Mouse (Mus musculus) left cerebral cortex, postnatal 36 days (tissue): ENCODE measurements around the gene Wscd2. TPM values are rescaled to one million over a fixed set of nuclear protein-coding genes. Genes with fewer than 3 reads are reported as not detected.
A peak's percentile ranks its signal among the peaks of the same experiment; 100 is the strongest.

Source experiments
- DNase-seq, 2 experiments: peaks; one replicate each; pipeline ENCODE4 v3.0.0; 2021 to 2022; ENCODE audit warnings: low spot score in 2 of 2, mixed read lengths in 1 of 2
- intact Hi-C: fragments of 180-260 bp; cut with DNase I; formaldehyde crosslinking; loops from one replicate; pipeline ENCODE4 v1.15.1; 2025
- total RNA-seq, 2 experiments: library from RNA; stranded (reverse); gene quantifications; 2 replicates each; pipeline ENCODE4 v1.2.3; 2021

Gene Wscd2
- total RNA-seq, result 10 to 100 TPM; 51.5 to 66.8 TPM

DNA sequence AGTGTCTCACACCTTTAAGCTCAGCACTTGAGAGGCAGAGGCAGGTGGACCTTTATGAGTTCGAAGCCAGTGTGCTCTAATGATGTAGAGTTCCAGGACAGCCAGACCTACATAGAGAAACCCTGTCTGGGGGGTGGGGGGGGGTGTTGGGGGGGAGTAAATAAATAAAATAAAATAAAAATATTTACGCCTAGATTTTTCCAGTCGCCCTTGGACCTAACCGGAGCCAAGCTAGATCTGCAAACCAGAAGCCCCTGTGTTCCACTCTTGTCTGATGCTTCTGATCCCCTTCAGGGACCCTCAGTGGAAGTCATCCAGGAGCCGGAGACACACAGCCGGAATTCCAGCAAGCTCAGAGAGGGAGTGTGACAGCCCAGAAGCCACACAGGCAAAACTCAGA lies at the start of gene Wscd2:
TSS of gene Wscd2 (plus strand) at position 301 of the 400 bp plus-strand sequence.
- no peak for DNase-seq
- intact Hi-C loops, result loop anchor here (5.0 to 10.0 kb wide), 5 partner anchors 55 to 232 kb away; partner anchors contain the start of gene 1700069L16Rik

DNA sequence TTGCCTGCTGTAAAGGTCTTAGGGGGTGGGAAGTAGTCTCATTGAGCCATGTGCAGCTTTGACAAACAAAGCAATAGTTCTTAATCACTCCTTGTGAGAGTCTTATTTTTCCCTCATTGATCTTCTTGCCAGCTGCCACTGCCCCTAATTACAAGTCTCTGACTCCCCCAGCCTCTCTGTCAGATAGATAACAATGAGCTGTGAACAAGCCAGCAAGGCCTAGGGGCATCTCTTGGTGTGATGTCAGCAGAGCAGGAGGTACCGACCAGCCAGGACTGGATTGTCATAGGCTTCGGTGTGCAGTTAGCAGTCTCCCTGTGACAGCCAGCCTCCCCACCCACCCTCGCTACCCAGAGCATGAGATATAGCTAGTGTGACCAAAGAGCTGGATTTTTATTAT lies 48.0 kb upstream of the Wscd2 start:
- intact Hi-C loops, result no loop called here
- DNase-seq, result no peak

DNA sequence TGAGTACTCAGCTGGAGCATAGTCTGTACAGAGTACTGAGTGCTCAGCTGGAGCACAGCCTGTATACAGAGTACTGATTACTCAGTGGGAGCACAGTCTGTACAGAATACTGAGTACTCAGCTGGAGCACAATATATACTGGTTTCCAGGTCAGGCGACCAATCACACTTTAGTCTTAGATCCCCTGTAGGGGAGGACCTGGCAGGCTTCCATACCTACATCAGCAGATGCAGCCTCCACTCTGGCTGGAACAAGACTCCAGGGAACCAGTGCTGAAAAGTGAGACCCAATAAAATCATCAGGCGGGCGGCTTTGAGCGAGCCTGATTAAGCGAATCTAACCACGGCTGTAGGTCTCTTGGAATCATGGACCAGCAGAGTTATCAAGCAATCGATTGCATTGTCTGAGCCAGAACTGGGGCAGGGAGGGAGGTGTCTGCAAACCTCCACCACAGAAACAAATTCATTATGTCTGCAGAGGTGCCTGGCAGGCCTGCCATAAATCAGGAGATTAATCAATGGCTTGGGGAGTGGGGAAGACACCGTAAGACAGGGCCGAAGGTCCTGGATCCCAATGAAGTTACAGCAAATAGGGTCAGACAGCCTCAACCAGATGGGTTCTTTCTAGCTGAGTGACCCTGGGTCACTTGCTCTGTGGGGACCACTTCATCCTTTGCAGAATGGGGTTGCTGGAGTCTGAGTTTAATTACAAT lies 42.0 kb upstream of the Wscd2 start:
- intact Hi-C loops, result no loop called here
- no peak for DNase-seq

DNA sequence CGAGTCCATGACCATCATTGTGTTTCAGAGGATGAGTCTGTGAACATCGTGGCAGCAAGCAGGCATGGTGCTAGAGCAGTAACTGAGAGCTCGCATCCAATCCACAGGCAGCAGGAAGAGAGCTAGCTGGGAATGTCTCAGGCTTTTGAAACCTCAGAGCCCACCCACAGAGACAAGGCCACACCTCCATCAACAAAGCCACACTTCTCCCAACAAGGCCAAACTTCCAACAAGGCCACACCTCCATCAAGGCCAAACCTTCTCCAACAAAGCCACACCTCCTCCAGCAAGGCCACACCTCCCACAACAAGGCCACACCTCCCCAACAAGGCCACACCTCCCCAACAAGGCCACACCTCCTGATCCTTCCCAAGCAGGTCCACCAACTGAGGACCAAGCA lies 40.8 kb upstream of the Wscd2 start:
- no peak for DNase-seq
- intact Hi-C loops, result no loop called here

DNA sequence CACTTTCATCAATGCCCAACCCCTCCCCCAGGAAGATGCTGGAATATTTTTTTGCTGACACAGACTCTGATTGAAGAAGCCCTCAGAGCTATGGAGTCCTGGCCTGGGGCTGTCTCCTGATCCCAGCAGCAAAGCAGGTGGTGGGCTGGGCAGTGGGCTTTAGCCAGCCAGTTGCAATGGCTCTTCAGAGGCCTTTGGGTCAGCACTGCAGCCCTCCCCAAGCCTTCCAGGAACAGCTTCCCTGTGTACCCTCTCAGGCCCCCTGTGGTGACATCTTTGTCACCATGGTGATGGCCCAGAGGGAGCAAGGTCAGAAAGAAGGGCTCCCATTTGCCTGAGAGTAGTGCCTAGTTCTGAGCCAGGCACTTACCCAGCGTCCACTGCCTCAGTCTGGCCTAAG lies 37.4 kb upstream of the Wscd2 start:
- no peak for DNase-seq
- intact Hi-C loops, result no loop called here

DNA sequence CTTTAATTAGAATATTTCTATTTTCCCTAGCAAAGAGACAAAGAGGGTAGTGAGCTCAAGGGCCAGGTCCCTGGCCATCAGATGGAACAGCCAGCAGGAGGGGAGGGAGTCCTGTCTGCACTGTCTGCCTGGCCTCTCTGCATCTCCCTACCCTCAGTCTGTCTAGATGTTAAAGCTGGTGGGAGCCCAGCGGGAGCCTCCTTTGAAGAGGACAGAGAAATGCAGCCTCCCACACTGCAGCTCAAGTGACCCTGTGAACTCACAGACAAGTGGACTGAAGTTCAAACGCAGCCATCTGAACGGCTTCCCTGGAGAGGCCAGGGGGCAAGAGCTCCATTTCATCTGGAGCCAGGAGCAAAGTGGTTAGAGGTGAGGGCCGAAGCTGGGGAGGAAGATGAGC lies 36.8 kb upstream of the Wscd2 start:
- intact Hi-C loops, result no loop called here
- no peak for DNase-seq

DNA sequence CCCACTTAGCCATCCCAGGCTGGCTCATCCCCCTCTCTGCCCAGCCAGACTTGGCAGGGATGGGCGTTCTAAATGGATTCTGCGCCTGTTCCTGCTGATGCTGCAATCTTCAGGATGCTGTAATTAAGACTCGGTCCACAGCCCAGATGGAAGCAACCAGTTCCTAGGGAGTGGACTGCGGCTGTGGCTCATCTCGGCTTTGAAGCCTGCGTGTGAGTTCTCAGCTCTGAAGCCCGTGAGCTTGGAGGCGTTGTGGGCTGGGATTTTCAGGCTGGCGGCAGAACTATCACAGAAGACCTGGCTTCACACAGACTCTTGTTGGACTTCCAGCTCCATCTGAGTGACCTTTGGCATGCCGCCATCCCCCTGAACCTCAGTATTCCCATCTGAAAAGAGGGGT lies 34.1 kb upstream of the Wscd2 start:
- intact Hi-C loops, result no loop called here
- peak; percentile 13 to 21 for DNase-seq

DNA sequence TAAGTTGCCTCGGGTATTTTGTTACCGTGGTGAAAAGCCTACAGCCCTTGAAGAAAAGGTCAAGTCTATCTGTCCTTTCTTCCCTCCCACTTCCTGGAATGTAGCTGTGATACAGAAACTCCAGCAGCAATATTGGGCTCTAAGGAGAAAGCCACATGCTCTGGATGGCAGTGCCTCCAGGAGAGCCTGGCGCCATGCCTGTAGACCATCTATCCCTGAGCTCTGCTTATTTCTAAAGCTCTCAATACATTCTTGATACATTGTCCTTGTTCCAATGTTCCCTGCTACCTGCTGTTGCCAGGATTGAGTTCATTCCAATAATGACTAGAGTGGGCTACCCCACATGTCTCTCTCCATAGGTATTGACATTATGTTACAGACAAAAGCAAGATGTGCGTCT lies 33.4 kb upstream of the Wscd2 start:
- intact Hi-C loops, result no loop called here
- no peak for DNase-seq

DNA sequence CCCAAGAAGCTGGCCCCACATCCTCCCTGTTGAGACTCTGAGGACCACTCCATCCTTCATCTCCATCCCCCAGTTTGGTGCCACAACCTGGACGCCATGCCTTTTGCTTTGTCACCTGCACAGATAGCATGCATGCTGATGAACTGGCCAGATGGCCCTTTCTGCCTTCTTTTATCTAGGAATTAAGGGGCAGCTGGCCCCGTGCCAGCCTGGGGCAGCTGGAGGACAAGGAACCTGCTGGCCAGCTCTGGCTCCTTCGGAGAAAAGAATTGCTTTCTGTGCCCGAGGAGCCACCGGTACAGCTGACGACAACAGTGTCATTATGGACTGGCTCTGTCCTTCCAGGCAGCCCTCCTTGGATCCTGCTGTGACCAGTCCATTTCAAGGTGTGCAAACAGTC lies 32.9 kb upstream of the Wscd2 start:
- no peak for DNase-seq
- intact Hi-C loops, result no loop called here

DNA sequence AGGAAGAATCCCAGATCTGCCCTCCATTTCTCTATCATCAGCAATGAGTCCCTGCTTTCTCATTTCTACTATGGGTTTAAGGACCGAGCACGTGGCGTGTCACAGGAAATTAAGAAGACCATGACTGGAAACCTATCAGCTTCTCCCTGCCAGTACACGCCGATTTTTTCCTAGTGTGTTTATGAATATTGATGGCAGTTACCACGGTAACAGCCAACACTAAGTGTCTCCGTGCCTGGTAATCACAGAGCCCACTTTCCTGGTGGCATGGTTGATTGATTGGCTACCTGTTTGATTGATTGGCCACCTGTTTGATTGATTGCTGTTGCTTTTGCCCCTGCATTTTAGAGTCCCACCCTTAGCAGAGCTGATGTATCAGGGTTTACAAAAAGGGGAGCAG lies 30.2 kb upstream of the Wscd2 start:
- intact Hi-C loops, result loop anchor here (5.0 kb wide), 1 partner anchor 48 kb away; no protein-coding TSS in a partner anchor
- no peak for DNase-seq

DNA sequence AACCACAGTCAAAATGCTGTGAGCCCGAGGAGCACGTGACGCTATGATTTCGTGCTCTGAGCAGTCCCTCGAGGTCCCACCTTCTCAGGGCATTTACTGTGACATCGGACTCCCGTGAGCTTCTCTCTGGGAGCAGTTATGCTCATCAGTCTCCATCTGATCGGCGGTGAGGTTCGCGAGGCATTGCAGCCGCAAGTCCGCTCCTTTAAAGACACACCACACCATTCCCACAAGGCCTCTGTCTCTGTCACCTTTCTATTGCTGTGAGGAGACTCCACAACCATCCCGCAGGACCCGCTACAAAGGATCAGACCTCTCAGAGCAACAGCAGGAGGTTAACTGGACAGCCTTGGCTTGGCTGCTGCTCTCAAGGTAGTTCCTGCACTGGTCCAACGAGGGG lies 28.6 kb upstream of the Wscd2 start:
- DNase-seq, result peak; percentile 10 to 25
- intact Hi-C loops, result loop anchor here (5.0 kb wide), 1 partner anchor 49 kb away; no protein-coding TSS in a partner anchor

DNA sequence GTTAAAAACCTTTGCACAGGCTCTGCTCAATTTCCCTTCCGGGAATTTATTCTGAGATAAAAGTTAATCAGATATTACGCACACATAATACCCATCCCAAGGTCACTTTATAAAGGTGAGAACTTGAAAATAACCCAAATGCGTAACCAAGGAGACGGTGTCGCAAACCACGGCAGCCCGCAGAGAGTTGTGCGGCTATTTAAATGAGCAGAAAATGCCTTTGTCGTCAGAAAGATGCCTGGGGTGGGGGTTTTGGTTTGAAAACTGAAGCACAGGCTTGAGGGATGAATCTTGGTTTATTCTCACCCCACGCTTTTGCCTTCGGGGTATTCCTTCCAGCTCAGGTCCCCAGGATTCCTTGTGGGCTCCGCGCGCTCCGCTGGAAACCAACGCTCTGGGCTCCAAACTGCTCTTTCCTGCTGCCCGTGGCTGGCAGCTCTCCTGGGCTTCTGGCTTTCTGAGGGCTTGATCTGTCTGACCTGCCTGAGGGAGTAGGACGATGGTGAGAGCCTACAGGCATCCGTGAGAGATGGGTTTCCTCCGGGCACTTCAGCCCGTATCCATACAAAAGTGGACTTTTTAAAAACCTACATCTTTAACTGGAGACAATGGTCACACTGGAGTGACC lies 28.0 kb upstream of the Wscd2 start:
- intact Hi-C loops, result loop anchor here (5.0 kb wide), 1 partner anchor 50 kb away; no protein-coding TSS in a partner anchor
- DNase-seq, result peak in 1 of 2 experiments; percentile 13

DNA sequence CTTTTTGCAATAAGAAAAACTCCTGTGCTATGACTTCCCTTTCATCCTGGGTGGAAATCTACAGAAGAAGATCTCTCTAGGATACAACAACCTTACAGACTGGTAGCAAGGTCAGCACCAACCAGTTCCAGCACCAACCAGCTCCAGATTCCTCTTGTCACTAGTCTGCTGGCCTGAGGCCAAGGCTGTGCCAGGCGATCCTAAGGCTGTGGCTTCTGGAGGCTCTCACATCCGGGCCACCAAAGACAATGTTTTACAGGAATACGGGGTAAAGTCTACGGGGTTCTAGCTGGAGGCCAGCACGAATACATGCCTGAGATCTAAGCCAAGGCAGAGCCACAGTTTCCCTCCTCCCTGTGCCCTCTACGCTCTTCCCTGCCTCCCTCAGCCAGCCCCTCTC lies 25.4 kb upstream of the Wscd2 start:
- intact Hi-C loops, result loop anchor here (5.0 kb wide), 1 partner anchor 52 kb away; no protein-coding TSS in a partner anchor

DNA sequence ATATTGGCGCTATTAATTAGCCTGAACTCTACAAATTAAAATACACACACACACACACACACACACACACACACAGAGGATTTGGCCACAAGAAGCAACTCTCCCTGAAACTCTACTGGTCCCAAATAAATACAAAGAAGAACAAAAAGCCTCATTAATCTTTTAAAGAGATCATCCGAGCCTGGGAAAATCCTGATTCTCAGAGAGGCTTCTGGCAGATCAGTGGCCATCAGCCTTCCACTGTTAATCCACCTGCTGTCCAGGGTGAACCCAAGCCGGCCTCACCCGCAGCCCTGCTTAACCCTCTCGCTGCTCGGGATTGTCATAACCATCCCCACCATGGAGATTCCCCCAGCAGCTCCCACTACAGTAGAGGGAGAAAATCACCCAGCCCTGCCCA lies 23.6 kb upstream of the Wscd2 start:
- no peak for DNase-seq
- intact Hi-C loops, result no loop called here

More for the DNA sequence above, 25.4 kb upstream of the Wscd2 start:
- DNase-seq, result no peak

DNA sequence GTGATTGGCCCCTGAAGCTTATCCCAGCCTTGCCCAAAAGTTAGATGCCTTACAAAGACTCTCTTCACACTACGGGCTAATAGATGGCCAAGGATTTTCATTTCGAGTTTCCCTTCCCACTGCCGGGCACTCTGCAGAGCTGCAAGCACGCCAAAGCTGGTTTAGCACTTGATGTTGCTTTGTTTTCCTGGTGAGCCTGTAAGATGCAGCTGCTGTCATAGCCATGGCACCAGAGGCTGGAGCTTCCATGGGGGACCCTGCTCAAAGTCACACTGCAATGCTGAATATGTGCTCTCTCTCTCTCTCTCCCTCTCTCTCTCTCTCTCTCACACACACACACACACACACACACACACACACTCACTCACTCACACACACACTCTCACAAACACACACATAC lies 23.1 kb upstream of the Wscd2 start:
- no peak for DNase-seq
- intact Hi-C loops, result no loop called here

DNA sequence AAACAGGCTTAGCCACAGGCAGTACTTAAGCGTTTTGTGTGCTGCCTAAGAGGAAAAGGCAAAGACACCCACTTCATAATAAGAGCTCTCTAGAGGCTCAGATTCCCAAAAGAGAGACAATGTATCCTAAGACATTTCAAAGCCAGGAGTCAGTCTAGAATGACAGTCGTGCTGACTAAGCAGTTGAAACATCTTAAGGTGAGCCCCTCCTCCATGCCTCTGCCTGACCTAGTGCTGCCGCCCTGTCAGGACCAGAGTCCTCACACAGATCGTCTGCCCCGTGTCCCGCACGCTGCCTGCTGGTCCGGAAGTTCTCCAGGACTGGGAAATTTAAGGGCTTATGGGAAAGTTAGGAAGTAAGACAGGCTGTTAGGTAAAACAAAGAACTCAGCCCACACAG lies 22.4 kb upstream of the Wscd2 start:
- no peak for DNase-seq
- intact Hi-C loops, result no loop called here

DNA sequence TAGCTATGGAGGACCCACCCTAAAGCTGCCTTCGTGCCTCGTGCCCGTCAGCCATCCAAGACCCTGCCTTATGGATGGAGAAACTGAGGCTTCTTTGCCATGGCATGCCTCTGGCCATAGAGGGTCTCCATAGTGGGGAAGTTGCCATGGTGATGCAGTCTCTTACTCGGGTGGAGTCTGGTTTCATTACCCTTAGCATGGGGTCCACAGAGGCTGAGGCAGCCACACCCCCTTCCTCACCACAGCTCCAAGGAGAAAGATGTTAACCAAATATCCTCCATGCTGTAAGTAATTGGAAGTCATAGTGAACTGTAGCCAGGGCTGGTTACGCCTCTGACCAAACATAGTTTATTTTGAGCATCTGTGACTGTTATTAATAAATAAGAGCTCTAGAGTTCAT lies 21.5 kb upstream of the Wscd2 start:
- intact Hi-C loops, result no loop called here
- no peak for DNase-seq

DNA sequence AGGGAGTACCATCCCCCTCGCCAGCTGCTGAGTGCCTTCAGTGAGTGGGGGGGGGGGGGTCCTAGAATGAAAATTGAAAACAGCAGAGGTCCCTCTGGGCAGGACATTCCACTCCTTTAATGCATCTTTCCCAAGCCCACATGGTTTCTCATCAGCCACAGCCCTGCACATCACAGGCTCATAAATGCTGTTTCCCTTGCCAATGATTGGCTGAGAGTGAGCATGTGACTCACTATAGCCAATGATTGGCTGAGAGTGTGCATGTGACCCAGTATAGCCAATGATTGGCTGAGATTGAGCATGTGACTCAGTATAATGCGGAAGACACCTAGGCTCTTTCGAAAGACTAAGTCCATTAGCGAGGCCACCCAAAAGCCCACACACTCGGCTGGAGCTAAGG lies 20.9 kb upstream of the Wscd2 start:
- DNase-seq, result no peak
- intact Hi-C loops, result no loop called here

DNA sequence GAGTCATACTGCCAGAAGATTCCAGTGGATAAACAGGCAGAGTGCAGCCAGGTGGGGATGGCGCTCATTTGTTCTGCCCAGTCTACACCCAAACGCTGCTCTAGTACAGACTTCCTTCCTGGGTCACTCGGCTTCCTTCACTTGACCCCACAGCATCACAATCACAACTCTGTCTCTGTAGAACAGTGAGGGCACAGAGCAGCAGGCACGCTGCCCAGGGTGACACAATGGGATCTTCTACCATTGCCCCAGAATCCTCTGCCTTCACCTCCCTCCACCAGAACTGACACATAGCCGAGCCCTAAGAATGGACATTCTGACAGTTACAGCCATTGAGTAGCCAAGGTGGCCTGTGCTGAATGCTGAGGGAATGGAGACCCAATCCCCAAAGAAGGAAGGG lies 20.3 kb upstream of the Wscd2 start:
- intact Hi-C loops, result loop anchor here (2.0 to 5.0 kb wide), 2 partner anchors 93 to 255 kb away; partner anchors contain the start of gene 1700069L16Rik
- no peak for DNase-seq

DNA sequence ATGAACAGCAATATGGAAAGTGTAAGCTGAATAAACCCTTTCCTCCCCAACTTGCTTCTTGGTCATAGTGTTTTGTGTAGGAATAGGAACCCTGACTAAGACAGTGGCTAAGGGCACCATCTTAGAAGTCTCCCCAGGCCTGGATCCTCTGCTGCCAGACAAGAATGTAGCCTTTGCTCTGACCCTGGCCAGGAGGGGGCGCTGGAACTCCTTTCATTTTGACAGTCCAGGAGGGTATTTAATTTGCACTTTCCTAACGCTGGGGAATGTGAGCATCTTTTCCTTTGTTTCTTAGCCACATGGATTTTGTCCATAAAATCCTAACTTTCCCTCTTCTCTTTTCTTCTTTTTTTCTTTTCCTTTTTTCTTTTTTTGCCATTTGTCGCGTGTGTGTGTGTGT lies 18.7 kb upstream of the Wscd2 start:
- peak; percentile 60 to 64 for DNase-seq
- intact Hi-C loops, result loop anchor here (2.0 to 5.0 kb wide), 2 partner anchors 94 to 253 kb away; partner anchors contain the start of gene 1700069L16Rik

DNA sequence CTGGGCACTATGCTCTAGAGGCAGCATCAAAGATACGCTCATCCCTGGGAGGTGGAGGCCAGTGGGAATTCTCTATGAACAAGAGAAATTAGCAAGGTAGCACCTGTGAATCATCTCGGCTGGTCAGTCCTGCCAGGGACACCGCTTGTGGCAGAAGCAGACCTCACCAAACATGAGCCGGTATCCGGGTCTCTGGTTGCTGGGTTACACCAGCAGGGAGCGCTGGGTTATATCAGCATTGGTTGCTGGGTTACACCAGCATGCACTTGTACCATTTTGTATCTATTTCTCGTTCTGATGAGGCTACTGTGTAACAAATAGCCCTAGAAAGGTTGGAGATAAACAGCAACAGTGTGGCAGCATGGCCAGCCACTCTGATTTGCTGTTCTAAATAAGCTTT lies 17.8 kb upstream of the Wscd2 start:
- intact Hi-C loops, result loop anchor here (5.0 kb wide), 1 partner anchor 95 kb away; no protein-coding TSS in a partner anchor
- no peak for DNase-seq
